Mouse (Mus musculus): ENCODE results near the gene Gm10134.

DNA sequence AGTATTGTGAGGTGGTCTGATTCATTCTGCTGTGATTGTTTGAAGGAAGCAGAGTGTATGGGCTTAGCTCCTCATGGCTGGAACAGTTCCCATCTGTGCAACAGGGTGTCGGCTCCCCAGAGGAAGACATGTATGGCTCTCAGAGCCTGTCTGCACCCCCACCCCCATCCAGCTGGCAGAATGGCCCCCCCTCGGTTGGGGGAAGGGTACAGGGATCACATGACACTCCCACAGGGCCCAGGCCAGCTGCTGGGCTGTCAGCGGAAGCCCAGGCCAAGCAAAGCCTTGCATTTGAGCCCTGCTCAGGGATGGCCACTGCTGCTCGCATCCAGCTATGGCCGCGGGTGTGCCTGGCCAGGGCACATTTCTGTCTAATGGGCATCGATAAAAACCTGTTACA is 33.3 kb downstream of the Gm10134 start:
- TF ChIP-seq EP300 (IDR thresholded peaks at IDR 0.05; ENCODE audit: low read depth) (no peak), CTCF (IDR thresholded peaks at IDR 0.05; ENCODE audit: low read depth) (no peak)
